Mouse (Mus musculus): Measurements from ENCODE around the gene Ncoa1. TPM values are rescaled to one million over a fixed set of nuclear protein-coding genes. Genes with fewer than 3 reads are reported as not detected.

Gene Ncoa1
- total and polyA plus RNA-seq, 3 experiments: 4.1 to 55.7 (median 12.6) TPM

- no peaks in the 10 kb centered on the region for H3K9me3 ChIP-seq (replicated peaks)
- no peak overlapping the region for H3K4me3 ChIP-seq (ENCODE audit: low read depth, low read length)
- no peaks in the 10 kb centered on the region for H3K4me1 ChIP-seq (ENCODE audit: insufficient read depth, low read depth, low read length)
- H3K27me3 ChIP-seq (ENCODE audit: insufficient read depth, low read length): no peaks in the 10 kb centered on the region
- ATAC-seq (ENCODE audit: extremely low read depth, insufficient number of reproducible peaks, low FRiP score, poor library complexity, severe bottlenecking) (no peak), DNase-seq (ENCODE audit: low spot score) (no peak)
- no peak for TF ChIP-seq CTCF (IDR thresholded peaks at IDR 0.05; ENCODE audit: low read depth, low read length)
- TF ChIP-seq TAL1 (conservative IDR thresholded peaks at IDR 0.05; ENCODE audit: low read depth, low read length): no peak
- no peak for TF ChIP-seq POLR2AphosphoS5 (IDR thresholded peaks at IDR 0.05; ENCODE audit: insufficient replicate concordance, low read depth, low read length)
- TF ChIP-seq GATA1 (IDR thresholded peaks at IDR 0.05; ENCODE audit: borderline replicate concordance, low read length): no peak
- no peak for TF ChIP-seq GATA2 (IDR thresholded peaks at IDR 0.05; ENCODE audit: borderline replicate concordance, low read depth, low read length)
- H3K36me3 ChIP-seq (replicated peaks): peaks cover 18% of the 10 kb centered on the region
Measured at GRCm38 (mm10) chr12:4323604-4324003, 153.4 kb downstream of the Ncoa1 start.

GRCm38 (mm10) chr12:4322227-4322626 lies 154.8 kb downstream of the Ncoa1 start:
- Histone ChIP-seq H3K27me3 (ENCODE audit: insufficient read depth, low read length) (no peaks in the 10 kb centered on the region), H3K36me3 (replicated peaks) (peaks cover 24% of the 10 kb centered on the region), H3K4me3 (ENCODE audit: low read depth, low read length) (no peak overlapping the region), H3K9me3 (replicated peaks) (no peaks in the 10 kb centered on the region), H3K4me1 (ENCODE audit: insufficient read depth, low read depth, low read length) (no peaks in the 10 kb centered on the region)
- ATAC-seq (ENCODE audit: extremely low read depth, insufficient number of reproducible peaks, low FRiP score, poor library complexity, severe bottlenecking) (no peak), DNase-seq (ENCODE audit: low spot score) (no peak)
- TF ChIP-seq GATA2 (IDR thresholded peaks at IDR 0.05; ENCODE audit: borderline replicate concordance, low read depth, low read length) (no peak), GATA1 (IDR thresholded peaks at IDR 0.05; ENCODE audit: borderline replicate concordance, low read length) (no peak), POLR2AphosphoS5 (IDR thresholded peaks at IDR 0.05; ENCODE audit: insufficient replicate concordance, low read depth, low read length) (no peak), TAL1 (conservative IDR thresholded peaks at IDR 0.05; ENCODE audit: low read depth, low read length) (no peak), CTCF (IDR thresholded peaks at IDR 0.05; ENCODE audit: low read depth, low read length) (no peak)

GRCm38 (mm10) chr12:4313824-4314223 lies 163.2 kb downstream of the Ncoa1 start:
- Histone ChIP-seq H3K4me1 (ENCODE audit: insufficient read depth, low read depth, low read length) (no peaks in the 10 kb centered on the region), H3K27me3 (ENCODE audit: insufficient read depth, low read length) (no peaks in the 10 kb centered on the region), H3K9me3 (replicated peaks) (no peaks in the 10 kb centered on the region), H3K4me3 (ENCODE audit: low read depth, low read length) (no peak overlapping the region), H3K36me3 (replicated peaks) (peaks cover 23% of the 10 kb centered on the region)
- DNase-seq (ENCODE audit: low spot score): no peak
- TF ChIP-seq POLR2AphosphoS5 (IDR thresholded peaks at IDR 0.05; ENCODE audit: insufficient replicate concordance, low read depth, low read length) (no peak), CTCF (IDR thresholded peaks at IDR 0.05; ENCODE audit: low read depth, low read length) (no peak), TAL1 (conservative IDR thresholded peaks at IDR 0.05; ENCODE audit: low read depth, low read length) (no peak), GATA2 (IDR thresholded peaks at IDR 0.05; ENCODE audit: borderline replicate concordance, low read depth, low read length) (no peak)
- ATAC-seq (ENCODE audit: extremely low read depth, insufficient number of reproducible peaks, low FRiP score, poor library complexity, severe bottlenecking): no peak

GRCm38 (mm10) chr12:4306712-4307313 lies 170.2 kb downstream of the Ncoa1 start:
- Histone ChIP-seq H3K9me3 (replicated peaks) (no peaks in the 10 kb centered on the region), H3K4me3 (ENCODE audit: low read depth, low read length) (no peak overlapping the region), H3K36me3 (replicated peaks) (peaks cover 14% of the 10 kb centered on the region), H3K27me3 (ENCODE audit: insufficient read depth, low read length) (no peaks in the 10 kb centered on the region), H3K4me1 (ENCODE audit: insufficient read depth, low read depth, low read length) (no peaks in the 10 kb centered on the region)
- TF ChIP-seq TAL1 (conservative IDR thresholded peaks at IDR 0.05; ENCODE audit: low read depth, low read length) (no peak), POLR2AphosphoS5 (IDR thresholded peaks at IDR 0.05; ENCODE audit: insufficient replicate concordance, low read depth, low read length) (no peak), CTCF (IDR thresholded peaks at IDR 0.05; ENCODE audit: low read depth, low read length) (no peak), GATA2 (IDR thresholded peaks at IDR 0.05; ENCODE audit: borderline replicate concordance, low read depth, low read length) (no peak), GATA1 (IDR thresholded peaks at IDR 0.05; ENCODE audit: borderline replicate concordance, low read length) (no peak)
- no peak for DNase-seq (ENCODE audit: low spot score)
- no peak for ATAC-seq (ENCODE audit: extremely low read depth, insufficient number of reproducible peaks, low FRiP score, poor library complexity, severe bottlenecking)

- TF ChIP-seq GATA1 (IDR thresholded peaks at IDR 0.05; ENCODE audit: borderline replicate concordance, low read length) (no peak), GATA2 (IDR thresholded peaks at IDR 0.05; ENCODE audit: borderline replicate concordance, low read depth, low read length) (no peak), POLR2AphosphoS5 (IDR thresholded peaks at IDR 0.05; ENCODE audit: insufficient replicate concordance, low read depth, low read length) (no peak), TAL1 (conservative IDR thresholded peaks at IDR 0.05; ENCODE audit: low read depth, low read length) (no peak), CTCF (IDR thresholded peaks at IDR 0.05; ENCODE audit: low read depth, low read length) (no peak)
- Histone ChIP-seq H3K36me3 (replicated peaks) (peaks cover 18% of the 10 kb centered on the region), H3K27me3 (ENCODE audit: insufficient read depth, low read length) (no peaks in the 10 kb centered on the region), H3K4me1 (ENCODE audit: insufficient read depth, low read depth, low read length) (no peaks in the 10 kb centered on the region), H3K9me3 (replicated peaks) (no peaks in the 10 kb centered on the region), H3K4me3 (ENCODE audit: low read depth, low read length) (no peak overlapping the region)
- DNase-seq (ENCODE audit: low spot score) (no peak), ATAC-seq (ENCODE audit: extremely low read depth, insufficient number of reproducible peaks, low FRiP score, poor library complexity, severe bottlenecking) (no peak)
Measured at GRCm38 (mm10) chr12:4299300-4299699, 177.7 kb downstream of the Ncoa1 start.

- DNase-seq (ENCODE audit: low spot score) (no peak), ATAC-seq (ENCODE audit: extremely low read depth, insufficient number of reproducible peaks, low FRiP score, poor library complexity, severe bottlenecking) (no peak)
- Histone ChIP-seq H3K4me3 (ENCODE audit: low read depth, low read length) (no peak overlapping the region), H3K36me3 (replicated peaks) (peaks cover 18% of the 10 kb centered on the region), H3K4me1 (ENCODE audit: insufficient read depth, low read depth, low read length) (no peaks in the 10 kb centered on the region), H3K9me3 (replicated peaks) (no peaks in the 10 kb centered on the region), H3K27me3 (ENCODE audit: insufficient read depth, low read length) (no peaks in the 10 kb centered on the region)
- TF ChIP-seq CTCF (IDR thresholded peaks at IDR 0.05; ENCODE audit: low read depth, low read length): no peak
- TF ChIP-seq TAL1 (conservative IDR thresholded peaks at IDR 0.05; ENCODE audit: low read depth, low read length): no peak
Measured at GRCm38 (mm10) chr12:4298626-4299025, 178.4 kb downstream of the Ncoa1 start.

Measured in G1E (cell line).